8 mouse cellular contexts compared by ENCODE assay signal in the genomic region with DNA sequence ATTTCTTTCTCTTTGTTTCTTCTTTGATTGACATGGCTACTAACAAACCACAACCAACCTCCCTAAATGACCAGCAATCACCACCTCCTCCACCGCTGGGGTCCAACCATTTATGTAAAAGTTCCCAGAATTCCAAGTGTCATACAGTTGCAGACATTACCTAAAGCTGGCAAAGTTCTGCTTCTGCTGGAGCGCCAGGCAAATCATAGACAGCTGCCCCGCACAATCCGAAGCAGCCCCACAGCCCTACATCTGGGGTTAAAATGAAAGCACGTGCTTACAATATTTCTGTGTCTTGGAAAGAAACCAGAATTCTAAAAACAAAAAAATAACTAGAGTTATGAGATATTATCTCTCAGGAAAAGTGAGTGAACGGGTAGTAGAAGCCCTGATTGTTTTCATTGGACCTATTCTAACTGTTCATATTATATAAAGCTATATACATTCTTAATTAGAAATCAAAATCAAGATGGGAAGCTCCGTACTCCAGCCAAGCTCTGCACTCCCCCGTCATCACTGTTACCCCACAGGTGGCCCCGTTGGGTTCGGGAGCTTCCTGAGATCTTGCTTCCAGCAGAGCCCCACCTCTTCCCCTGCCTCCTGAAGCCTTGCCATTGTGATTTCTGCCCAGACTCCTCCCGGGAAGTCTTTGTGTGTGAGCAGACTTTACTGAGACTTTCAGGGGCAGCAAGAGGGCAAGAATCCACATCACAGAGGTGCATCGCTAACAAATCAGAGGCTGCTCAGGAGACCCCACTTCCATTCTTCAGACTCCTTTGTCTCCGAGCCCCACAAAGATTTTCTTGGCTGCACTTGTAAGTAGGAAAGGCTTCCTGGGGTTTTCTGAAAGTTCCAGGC. TPM values are rescaled to one million over a fixed set of nuclear protein-coding genes. Genes with fewer than 3 reads are reported as not detected.
DNase-seq lines count a peak whose midpoint lies in the region; ATAC-seq lines count a peak whose summit lies in the region.

No protein-coding gene starts in this region.

- H3K4me2 ChIP-seq in heart, embryonic 15.5 days, result peak overlapping the region; percentile 65
- peak overlapping the region; percentile 38 for H3K4me2 ChIP-seq in midbrain, embryonic 16.5 days (ENCODE audit: low read length)

- 27% methylated on average over 13 of the region's 13 CpGs for WGBS in heart, embryonic 15.5 days
- WGBS in midbrain, embryonic 16.5 days, result 29% methylated on average over 13 of the region's 13 CpGs

- no peak for ATAC-seq in heart, embryonic 15.5 days (replicated peaks; ENCODE audit: insufficient number of reproducible peaks, insufficient read depth, low FRiP score, low read depth)
- ATAC-seq in midbrain, embryonic 16.5 days, result no peak

- peak overlapping the region; percentile 21 for H3K27ac ChIP-seq in heart, embryonic 15.5 days
- H3K27ac ChIP-seq in midbrain, embryonic 16.5 days (ENCODE audit: low read length), result no peak overlapping the region

- peak; percentile 8 for DNase-seq in ovary, postnatal 14 days (ENCODE audit: low spot score)
- DNase-seq in ovary, adult 18-20 months (ENCODE audit: low spot score), result no peak
- peak; percentile 44 for DNase-seq in kidney, postnatal 10 days
- DNase-seq in cerebellum, adult 11-12 months, result no peak
- no peak for DNase-seq in right cerebral cortex, adult 2 months (ENCODE audit: low spot score in 2 of 2)
- no peak for DNase-seq in spleen, postnatal 36 days (ENCODE audit: low spot score in 2 of 2)

- no peaks in the 10 kb centered on the region for H3K9me3 ChIP-seq in heart, embryonic 15.5 days (replicated peaks)
- H3K9me3 ChIP-seq in midbrain, embryonic 16.5 days (replicated peaks; ENCODE audit: control insufficient read depth, low read length, poor library complexity, severe bottlenecking), result no peaks in the 10 kb centered on the region

- 0 out of 2 replicates have a peak, but pooled peaks cover 5% of the 10 kb centered on the region for H3K4me1 ChIP-seq in heart, embryonic 15.5 days (replicated peaks)
- peaks cover 3% of the 10 kb centered on the region; the same call in 1 of the 2 replicates for H3K4me1 ChIP-seq in midbrain, embryonic 16.5 days (ENCODE audit: control insufficient read depth, insufficient read depth, low read length)

- peak overlapping the region; percentile 38 for H3K4me3 ChIP-seq in heart, embryonic 15.5 days
- H3K4me3 ChIP-seq in midbrain, embryonic 16.5 days (ENCODE audit: low read depth, low read length), result no peak overlapping the region

- H3K27me3 ChIP-seq in heart, embryonic 15.5 days, result no peaks in the 10 kb centered on the region
- H3K27me3 ChIP-seq in midbrain, embryonic 16.5 days (ENCODE audit: control insufficient read depth, insufficient read depth, low read depth, low read length), result no peaks in the 10 kb centered on the region

- H3K9ac ChIP-seq in heart, embryonic 15.5 days, result peak overlapping the region; percentile 40
- no peak overlapping the region for H3K9ac ChIP-seq in midbrain, embryonic 16.5 days (ENCODE audit: low read depth, low read length)

- no peaks in the 10 kb centered on the region for H3K36me3 ChIP-seq in heart, embryonic 15.5 days
- H3K36me3 ChIP-seq in midbrain, embryonic 16.5 days (ENCODE audit: control insufficient read depth, insufficient read depth, low read length), result no peaks in the 10 kb centered on the region

RNA-seq across cellular contexts. Expression of gene 4933402J07Rik, which starts 6.3 kb away (rescaled TPM):
- polyA plus RNA-seq in heart, embryonic 15.5 days (2015; fragmentation: Nextera tagmentation; extraction: Ambion mirVana), result not detected in 2 replicates
- not detected in 2 replicates for polyA plus RNA-seq in midbrain, embryonic 16.5 days (2015; fragmentation: Nextera tagmentation; extraction: Ambion mirVana)

Comparison
In these comparisons a context has a peak if more than half of its experiments do, and no peak if none do; other contexts are left out.
1. DNase-seq: peak in ovary, postnatal 14 days (single experiment) and kidney, postnatal 10 days (single experiment); none in ovary, adult 18-20 months (single experiment), cerebellum, adult 11-12 months (single experiment), right cerebral cortex, adult 2 months (0 of 2) and spleen, postnatal 36 days (0 of 2).